Mouse (Mus musculus) monocyte, adult 5-6 weeks (primary cell): ENCODE measurements around the gene Usp21. TPM values are rescaled to one million over a fixed set of nuclear protein-coding genes. Genes with fewer than 3 reads are reported as not detected.
A peak's percentile ranks its signal among the peaks of the same experiment; 100 is the strongest.

Source experiments
- ATAC-seq: fragments of 153-309, 156-312 bp; replicated peaks from 2 replicates; pipeline ENCODE4 v1.8.0; 2017; ENCODE audit warnings: mild to moderate bottlenecking; ENCODE audit not compliant: low TSS enrichment, insufficient number of reproducible peaks, severe bottlenecking, poor library complexity, low FRiP score
- total RNA-seq: library from RNA; stranded (forward); fragments of 200-1000, 200-491, 200-594 nt; gene quantifications from 3 replicates; pipeline ENCODE4 v1.2.3, GENCODE M21; 2017

Gene Usp21
- total RNA-seq, 1 experiment from 2014 or later = 11.2 TPM

DNA sequence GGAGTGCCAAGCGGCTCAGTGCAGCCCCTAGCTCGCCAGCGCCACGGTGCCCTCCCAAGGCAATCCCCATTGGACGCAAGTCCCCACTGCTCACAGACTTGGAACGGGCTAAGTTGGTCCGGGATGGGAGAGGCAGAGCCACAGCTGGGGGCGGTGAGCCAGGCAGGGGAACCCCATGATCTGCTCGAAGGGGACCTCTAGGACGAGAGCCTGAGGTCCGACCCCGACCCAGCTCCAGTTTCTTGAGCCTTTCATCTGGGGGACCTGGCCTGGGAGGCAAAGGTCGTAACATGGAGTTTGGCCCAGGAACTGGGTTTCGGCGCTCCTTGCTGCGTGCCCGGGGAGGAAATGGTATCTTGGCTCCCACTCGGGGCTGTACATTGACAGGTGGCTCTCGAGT is 1.3 kb downstream of the Usp21 start:
- no peak for ATAC-seq

DNA sequence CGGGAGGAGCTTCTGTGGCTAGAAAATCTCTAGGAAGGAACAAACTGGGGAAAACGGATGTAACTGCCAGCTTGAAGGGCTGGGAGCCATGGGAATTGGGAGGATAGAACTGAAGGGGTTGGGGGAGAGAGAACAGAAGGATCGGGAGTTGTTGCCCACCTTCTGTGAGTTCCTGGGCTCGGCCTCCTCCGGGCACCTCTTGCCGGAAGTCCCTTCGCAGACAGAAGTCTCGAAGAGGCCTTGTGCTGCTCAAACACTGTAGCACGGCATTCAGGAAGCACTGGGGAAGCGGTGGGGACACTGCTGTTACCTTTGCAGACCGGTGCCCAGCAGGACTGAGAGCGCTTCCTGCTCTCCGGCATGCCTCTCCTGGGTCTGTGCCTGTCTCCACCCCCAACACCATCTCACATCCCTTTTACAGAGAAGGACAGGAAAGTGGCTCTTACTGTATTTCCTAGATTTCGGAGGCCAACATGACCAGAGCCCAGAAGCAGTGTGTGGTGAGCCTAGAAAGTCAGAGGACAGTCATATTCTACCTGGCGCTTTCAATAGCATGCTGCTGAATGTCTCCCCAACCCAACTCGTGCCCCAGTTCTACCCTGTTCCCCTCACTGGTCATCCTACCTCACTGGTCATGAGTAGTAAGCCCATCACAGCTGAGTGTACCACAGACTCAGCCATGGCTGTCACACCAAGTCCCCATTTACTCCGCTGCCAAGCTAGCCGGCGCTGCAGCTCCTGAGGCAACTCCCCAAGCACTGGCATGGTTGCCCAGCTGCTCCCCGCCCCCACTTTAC is 2.5 kb downstream of the Usp21 start:
- ATAC-seq = no peak

DNA sequence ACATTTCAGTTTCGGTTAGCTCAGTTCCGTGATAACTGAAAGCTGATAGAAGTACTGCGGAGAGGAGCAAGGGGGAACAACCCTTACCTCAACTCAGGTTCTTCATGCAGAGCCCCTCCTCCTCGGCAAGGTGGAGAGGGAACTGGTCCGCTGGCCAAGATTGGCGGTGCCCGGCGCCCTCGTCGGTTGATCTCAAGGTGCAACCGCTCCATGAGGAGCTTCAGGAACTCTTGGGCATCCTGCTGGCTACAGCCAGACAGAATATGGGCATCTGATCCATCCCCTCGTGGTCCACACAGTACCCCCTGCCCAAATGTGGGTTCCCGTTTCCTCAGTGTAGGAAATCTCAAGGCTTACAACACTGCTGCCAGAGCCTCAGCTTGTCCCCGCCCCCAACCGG is 3.3 kb downstream of the Usp21 start:
- ATAC-seq = no peak

DNA sequence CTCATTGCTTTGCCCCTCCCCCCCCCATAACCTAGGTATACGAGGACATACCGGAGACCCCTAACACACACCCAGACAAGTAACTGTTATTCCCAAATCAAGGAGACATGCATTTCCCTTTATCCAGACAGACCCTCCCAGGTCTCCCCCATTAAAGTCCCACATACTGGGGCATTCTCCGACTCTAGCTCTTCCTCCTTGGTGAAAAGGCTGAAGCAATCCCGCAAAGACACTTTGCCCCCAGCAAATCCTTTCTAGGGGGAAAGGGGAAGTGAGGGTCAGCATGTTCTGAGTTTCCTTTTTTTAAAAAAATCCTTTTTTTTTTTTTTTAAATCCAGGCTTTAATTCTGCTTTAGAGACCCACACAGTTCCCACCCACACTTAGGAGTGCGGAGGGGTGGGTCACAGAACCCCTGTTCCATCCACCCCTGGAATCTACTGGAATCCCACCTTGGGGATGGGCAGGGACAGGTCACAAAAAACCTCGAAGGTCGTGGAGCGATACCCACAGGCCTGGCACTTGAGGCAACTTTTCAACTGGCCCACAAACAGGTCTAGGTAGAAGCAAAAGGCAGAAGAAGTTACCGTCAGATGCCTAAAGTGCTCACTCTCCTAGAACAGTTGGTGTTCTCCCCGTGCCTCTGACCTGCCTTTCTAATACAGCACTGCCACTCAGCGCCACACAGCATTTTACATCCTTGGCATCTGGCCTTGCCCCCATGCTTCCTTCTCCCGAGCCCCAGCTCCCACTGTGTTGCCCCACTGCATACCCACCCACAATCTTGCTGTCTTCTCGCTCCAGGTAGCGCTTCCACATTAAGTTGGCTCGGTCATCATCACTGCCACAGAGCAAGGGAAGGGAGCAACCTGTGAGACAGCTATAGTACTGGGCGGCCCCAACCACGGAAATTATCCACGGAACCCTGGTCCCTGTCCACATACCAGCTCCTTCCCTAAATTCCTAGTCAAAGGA is 4.3 kb downstream of the Usp21 start:
- ATAC-seq = no peak

DNA sequence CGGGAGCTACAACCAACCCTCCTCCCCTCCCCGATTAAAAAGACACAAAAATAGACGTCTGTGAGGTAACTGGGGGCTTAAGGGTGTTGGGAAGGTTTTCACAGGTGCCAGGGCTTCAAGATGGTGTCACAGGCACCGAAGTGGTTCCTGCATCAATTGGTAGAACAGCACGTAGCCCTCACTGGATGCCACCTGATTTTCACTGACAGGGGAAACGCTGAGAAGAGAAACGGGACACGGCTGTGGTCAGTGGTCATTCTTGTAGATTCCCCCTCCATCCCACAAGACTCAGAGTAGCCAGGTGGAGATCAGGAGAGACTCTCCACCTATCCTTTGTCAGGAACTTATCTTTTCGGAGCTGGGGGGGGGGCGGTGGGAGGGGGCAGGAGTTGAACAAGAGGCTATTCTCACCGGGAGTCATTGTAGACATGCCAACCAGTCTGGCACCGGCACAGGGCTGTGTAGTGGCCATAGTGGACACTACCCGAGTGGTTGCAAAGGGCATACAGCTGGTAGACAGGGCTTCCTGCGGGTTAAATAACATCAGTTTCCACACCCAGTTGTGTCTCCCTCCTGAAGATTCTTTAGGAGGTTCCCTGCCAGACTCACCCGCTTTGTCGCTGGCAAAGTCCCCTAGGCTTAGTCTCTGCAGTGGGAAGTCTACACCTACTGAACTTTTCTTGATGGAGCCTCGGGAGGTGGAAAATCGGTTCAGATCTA is 5.5 kb downstream of the Usp21 start:
- ATAC-seq = no peak

DNA sequence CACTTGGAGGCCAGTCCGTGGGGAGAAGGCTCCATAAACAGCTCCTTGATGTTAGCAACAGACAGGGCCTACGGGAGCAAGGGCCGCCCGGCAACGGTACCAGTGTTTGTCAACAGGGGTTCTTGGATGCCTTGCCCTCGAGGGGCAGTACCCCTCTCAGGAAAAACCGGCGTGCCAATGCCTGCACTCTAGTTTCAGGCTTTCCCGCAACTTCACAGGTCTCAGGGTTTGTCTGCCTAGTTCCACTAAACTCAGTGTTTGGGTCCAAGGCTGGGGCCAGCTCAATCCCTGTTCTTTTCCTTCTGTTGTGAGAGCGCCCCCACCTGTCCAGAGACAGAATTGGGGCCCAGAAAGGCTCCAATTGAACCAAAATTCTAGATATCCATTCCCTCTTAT is 6.3 kb downstream of the Usp21 start:
- ATAC-seq = peak; percentile 14

DNA sequence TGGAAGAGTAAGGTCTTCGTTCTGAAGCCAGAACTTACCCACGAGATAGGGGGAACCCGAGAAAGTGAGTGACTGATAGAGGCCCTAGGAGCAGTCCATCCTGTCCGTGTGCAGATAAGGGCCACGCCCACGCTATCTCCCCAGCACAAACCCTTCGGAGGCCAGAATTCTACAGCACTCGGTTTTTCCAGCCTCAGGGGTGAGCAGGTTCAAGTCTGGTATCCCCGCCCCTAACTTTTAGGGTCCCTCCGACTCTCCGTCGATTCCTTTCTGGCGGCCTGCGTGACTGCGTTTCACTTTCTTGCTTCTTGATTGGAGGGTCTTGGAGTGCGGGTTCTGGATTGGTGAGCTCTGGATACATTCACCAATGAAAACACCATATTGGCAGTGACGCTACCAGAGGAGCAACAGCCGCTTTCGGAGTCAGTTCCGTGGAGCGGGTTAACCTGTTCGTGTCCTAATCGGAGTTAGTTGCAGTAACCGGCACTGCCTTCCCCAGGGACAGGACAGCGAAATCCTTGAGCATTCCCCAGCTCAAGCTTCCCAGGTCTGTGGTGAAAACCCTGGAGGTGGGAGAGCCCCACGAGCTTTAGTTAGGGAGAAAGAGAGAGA is 6.8 kb downstream of the Usp21 start, which contains the start of gene Ppox:
Ppox (minus strand) TSS at position 271 of the 612 bp plus-strand sequence.
- peak; percentile 94 for ATAC-seq

DNA sequence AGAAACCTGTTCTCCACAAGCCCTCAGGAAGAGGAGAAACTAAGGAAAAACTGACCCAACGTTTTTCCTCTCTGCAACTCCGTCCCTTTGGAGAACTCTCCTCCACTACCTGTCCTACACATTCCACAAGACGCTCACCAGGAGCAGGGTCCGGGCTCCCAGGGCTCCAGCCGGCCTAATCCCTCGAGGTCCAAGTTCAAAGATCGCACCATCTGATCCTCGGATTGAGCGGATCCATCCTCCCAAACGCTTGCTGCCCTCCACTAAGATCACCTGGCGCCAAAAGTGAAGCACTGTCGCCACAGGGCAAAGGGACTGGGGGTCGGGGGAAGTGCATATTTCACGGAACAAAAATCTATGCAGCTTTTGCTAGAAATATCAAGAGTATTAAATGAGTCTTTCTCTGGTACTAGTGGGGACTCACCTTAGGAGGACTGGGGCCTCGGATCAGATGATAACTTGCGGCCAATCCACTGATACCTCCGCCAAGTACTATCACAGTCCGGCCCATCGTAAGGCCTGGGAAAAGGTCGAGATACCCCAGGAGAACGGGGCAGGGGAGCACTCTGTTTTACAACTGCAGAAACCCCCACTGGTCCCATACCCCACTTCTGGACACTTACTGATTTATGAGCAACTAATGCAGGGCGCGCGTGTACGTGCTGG is 7.4 kb downstream of the Usp21 start:
- no peak for ATAC-seq

DNA sequence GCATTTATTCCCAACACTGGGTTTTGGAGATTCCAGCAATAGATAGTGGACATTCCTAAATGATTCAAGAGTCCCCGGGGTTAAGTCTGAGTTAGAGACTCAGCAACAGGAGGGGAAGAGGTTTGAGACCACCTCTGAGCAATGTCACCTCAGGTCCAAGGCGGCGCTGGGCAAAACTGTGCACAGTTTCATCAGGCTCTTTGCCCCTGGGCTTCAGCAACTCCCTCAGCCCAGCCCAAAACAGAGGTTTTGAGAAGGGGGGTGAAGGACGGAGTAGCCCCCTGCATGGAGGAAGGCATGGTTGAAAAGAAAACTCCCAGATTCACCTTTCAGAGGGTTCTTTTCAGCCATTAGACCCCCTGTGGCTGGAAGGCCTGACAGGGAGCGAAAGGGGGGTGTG is 8.1 kb downstream of the Usp21 start:
- no peak for ATAC-seq

DNA sequence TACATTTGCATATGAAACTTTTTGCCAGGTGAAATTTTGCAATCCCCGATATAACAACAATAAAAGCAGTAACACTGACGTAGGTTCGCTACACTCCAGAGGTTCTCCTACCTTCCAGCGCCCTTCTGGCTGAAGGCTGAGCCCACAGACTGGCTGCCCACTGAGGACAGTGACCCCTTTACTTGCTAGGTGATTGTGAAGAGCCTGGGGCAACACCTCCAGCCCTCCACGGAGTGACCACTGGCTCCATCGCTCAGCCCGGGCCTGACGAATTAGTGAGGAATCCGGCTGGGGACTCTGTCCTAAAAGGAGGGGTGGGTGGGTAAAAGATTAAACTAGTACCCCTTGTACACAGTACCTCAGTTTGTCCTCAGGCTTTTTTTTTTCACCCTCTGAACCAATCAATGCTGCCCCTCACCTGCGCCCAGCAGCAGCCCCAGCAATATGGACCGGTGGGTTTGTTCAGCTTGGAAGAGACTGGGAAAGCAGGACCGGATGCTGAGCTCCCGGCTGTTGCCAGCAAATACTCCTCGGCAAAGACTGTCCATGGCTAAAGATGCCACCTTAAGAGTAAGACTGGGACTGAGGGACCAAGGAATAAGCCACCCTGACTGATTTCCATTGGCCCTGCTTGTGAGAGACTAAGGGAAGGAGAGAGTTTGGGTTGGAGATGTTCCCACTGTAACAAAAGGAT is 8.6 kb downstream of the Usp21 start:
- no peak for ATAC-seq

DNA sequence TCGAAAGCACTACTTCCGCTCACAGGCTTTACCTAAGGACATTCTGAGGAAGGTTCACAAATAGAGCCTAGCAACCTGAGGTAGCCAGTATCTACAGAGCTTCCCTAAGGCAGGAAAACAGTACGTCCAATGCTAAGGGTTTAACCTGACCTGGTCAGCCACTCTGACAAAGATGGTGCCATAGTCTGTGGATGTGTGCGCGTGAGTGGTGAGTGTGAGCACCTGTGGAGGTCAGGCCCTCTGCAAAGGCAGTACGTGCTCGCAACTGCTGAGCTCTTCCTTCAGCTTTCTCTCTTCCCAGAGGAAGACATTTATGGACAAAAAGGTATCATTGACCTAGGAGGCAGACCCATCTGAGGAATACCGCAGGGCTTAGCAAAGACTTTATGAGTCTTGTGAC is 9.4 kb downstream of the Usp21 start:
- no peak for ATAC-seq

DNA sequence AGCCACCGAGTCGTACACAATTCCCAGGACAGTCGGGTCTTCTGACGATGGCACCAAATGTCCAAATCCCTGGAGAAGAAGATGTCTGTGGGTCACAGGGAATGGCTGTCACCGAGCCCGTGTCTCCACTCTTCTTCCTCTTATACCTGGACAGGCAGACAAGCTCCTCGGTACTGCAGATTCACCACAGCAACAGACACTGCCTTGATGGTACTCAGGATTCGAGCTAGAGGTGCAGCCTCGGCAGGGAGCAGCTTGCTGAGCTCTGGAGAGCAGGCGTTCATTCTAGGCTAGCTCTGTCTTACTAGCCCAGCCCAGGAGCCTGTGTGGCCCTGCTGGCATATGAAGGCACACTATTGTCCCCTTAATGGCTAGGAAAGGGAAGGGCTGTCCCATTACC is 10.1 kb downstream of the Usp21 start:
- ATAC-seq = no peak

DNA sequence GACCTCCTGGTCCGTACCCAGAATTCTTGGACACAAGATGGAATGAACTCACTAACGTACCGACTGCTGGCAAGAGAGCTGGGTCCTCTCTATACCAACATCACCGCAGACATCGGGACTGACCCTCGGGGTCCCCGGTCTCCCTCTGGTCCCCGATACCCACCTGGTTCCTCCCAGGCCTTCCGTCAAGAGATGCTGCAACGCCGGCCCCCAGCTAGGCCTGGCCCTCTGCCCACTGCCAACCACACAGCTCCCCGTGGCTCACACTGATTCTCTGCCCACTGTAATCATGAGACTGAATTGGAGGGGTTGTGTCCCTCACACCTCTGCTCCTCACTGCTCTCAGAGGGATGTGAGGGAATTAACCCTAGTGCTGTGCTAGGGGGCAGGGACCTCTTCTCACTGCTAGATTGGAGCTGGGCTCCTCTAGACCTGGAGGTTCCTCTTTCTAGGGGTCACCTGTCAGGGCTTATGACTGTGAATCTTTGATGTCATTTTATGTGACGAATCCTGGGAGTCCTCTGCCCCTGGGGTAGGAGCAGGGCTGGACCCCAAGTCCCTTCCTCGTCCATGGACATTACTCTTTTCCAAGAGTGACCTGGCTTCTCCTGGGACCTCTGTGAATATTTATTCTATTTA is 11.6 kb downstream of the Usp21 start:
- no peak for ATAC-seq

DNA sequence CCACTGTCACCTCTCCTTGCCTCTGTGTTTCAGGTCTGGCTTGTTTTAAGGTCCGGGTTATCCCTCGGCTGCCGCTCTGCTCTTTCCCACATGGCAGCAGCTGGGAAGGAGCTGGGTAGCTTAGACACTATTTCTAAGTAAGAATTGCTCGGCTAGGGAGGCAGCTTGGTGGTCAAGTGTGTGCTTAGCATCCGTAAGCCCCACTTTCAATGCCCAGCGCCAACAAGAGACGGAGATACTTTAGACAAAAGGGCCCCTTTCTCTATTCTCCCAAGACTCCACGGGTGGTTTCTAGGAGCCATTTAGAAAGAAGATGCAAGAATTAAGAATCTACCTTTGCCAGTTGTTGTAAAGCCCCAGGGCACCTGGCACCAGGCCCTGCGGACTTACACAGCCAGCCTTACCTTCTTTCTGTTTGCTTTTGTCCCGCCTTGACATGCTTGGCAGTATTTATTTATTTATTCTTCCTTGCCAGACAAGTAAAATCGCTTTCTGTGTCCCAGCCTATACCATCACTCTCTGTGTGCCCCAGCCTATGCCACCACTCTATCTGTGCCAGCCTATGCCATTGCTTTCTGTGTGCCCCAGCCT is 12.6 kb downstream of the Usp21 start:
- ATAC-seq = no peak

DNA sequence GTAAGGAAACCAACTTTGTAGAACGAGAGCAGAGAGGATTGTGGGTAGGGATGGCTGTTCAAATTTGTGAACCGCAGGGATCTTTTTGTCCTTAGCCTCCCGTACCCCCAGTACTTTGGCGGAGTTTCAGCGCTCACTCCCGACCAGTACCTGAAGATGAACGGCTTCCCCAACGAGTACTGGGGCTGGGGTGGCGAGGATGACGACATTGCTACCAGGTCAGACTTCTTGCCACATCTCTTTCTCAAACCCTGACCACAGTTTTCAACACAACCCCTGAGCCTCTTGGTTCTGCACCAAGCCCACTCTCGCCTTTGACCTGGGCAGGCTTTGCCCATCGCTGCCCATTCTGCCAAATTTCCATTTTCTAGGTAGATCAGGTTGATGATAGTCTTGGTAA is 13.6 kb downstream of the Usp21 start:
- no peak for ATAC-seq

DNA sequence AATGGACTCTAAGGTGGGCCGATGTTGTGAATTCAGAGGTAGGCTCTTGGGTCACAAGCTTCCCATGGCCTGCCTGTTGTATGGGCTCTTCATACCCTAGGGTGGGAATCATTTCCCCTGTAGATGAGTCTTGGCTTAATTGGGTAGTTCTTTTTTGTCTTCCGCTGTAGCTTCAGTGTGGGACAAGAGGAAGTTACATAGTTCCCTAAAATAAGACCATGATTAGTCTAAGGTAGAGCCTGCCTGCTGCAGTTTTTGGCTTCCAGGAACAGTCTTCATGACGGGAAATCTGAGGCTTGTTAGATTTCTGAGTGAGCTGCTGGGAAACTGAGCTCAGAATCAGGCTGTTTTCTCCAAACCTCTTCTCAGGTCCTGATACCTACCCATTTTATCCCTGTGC is 15.7 kb downstream of the Usp21 start:
- ATAC-seq = no peak; the same call in 1 of the 2 replicates

DNA sequence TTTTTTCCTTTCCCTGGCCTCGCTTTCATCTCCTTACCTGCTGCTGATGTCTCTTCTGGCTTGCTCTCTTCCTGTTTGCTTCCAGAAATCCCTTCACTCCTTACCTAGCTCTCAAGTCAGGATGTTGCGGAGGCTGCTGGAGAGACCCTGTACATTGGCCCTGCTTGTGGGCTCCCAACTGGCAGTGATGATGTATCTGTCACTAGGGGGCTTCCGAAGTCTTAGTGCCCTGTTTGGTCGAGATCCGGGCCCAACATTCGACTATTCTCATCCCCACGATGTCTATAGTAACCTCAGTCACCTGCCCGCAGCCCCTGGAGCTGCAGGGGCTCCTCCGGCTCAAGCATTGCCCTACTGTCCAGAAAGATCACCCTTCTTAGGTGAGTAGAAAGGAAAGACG is 16.2 kb downstream of the Usp21 start:
- no peak for ATAC-seq
